Mouse (Mus musculus) layer of hippocampus, adult 18-20 months (tissue): Measurements from ENCODE around the gene Gmds. TPM values are rescaled to one million over a fixed set of nuclear protein-coding genes. Genes with fewer than 3 reads are reported as not detected.

Experiments used
- DNase-seq, 2 experiments: peaks; one replicate each; pipeline ENCODE4 v3.0.0; 2022; ENCODE audit warnings: low spot score in 2 of 2
- total RNA-seq, 2 experiments: library from RNA; stranded (reverse); gene quantifications; 2 replicates each; pipeline ENCODE4 v1.2.3; 2021

The Gmds gene
- total RNA-seq, 2 experiments from 2014 or later: 12.5 to 14.9 TPM

- no peak for DNase-seq
Observed at GRCm38 (mm10) chr13:32167806-32168205, 170.7 kb downstream of the Gmds start.

GRCm38 (mm10) chr13:32165581-32165980 is 173.0 kb downstream of the Gmds start:
- no peak for DNase-seq

GRCm38 (mm10) chr13:32161567-32161966 is 177.0 kb downstream of the Gmds start:
- DNase-seq: no peak

GRCm38 (mm10) chr13:32158240-32158639 is 180.3 kb downstream of the Gmds start:
- DNase-seq: peak in 1 of 2 experiments; percentile 10

- peak in 1 of 2 experiments; percentile 15 for DNase-seq
Observed at GRCm38 (mm10) chr13:32145916-32146315, 192.6 kb downstream of the Gmds start.

- no peak for DNase-seq
Observed at GRCm38 (mm10) chr13:32145179-32145578, 193.4 kb downstream of the Gmds start.

- no peak for DNase-seq
Observed at GRCm38 (mm10) chr13:32143651-32144050, 194.9 kb downstream of the Gmds start.

GRCm38 (mm10) chr13:32134663-32135273 is 203.8 kb downstream of the Gmds start:
- DNase-seq: no peak

GRCm38 (mm10) chr13:32129970-32130369 is 208.6 kb downstream of the Gmds start:
- no peak for DNase-seq

- DNase-seq: no peak
Observed at GRCm38 (mm10) chr13:32118386-32118785, 220.2 kb downstream of the Gmds start.

GRCm38 (mm10) chr13:32115468-32115867 is 223.1 kb downstream of the Gmds start:
- DNase-seq: no peak

- no peak for DNase-seq
Observed at GRCm38 (mm10) chr13:32113875-32114274, 224.7 kb downstream of the Gmds start.

- no peak for DNase-seq
Observed at GRCm38 (mm10) chr13:32088303-32088977, 250.1 kb downstream of the Gmds start.

- no peak for DNase-seq
Observed at GRCm38 (mm10) chr13:32080520-32081249, 257.9 kb downstream of the Gmds start.

- no peak for DNase-seq
Observed at GRCm38 (mm10) chr13:32073630-32074029, 264.9 kb downstream of the Gmds start.

- peak in 1 of 2 experiments; percentile 17 for DNase-seq
Observed at GRCm38 (mm10) chr13:32055321-32055720, 283.2 kb downstream of the Gmds start.

GRCm38 (mm10) chr13:32053587-32053986 is 285.0 kb downstream of the Gmds start:
- no peak for DNase-seq

GRCm38 (mm10) chr13:32047980-32048959 is 290.3 kb downstream of the Gmds start:
- DNase-seq: no peak

- no peak for DNase-seq
Observed at GRCm38 (mm10) chr13:32046961-32047360, 291.6 kb downstream of the Gmds start.

GRCm38 (mm10) chr13:32042748-32043147 is 295.8 kb downstream of the Gmds start:
- peak in 1 of 2 experiments; percentile 17 for DNase-seq

- DNase-seq: no peak
Observed at GRCm38 (mm10) chr13:32040822-32041221, 297.7 kb downstream of the Gmds start.
